Mouse (Mus musculus) layer of hippocampus, adult 11-12 months (tissue): Measurements from ENCODE around the gene Ctbp2.
A peak's percentile ranks its signal among the peaks of the same experiment; 100 is the strongest.
"Not testable (repeated sequence)": the region's sequence is repeated elsewhere in the genome, so short reads cannot be mapped to it uniquely, and the experiment has no call there.

Source experiments
- DNase-seq: peaks from one replicate; pipeline ENCODE4 v3.0.0; 2022; ENCODE audit warnings: low spot score

The Ctbp2 gene

DNA sequence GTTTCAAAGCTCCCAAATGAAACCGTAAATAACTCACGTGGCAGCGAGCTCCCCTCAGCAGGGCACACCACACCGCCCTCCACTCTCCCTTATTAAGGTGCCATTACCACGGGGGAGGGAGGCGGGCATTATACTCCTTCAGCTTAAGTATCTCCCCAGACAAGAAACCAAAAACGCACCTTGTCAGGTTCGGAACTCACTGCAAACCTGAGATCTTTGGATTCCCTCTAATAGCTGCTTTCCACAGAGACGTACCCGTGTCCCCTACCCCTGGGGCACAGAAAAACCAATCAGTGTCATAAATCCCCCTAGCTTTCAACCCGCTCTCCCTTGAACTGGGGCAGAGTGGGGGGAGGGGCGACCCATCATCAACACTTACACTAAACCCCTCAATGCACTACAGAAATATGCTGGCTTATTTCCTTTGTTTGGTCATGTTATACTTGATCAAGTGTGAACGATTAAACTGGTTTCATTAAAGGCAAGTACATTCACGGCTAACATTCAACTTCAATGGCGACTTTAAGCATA, 3.9 kb downstream of the Ctbp2 start:
- no peak for DNase-seq

GRCm38 (mm10) chr7:133117815-133118214, 6.3 kb downstream of the Ctbp2 start:
- DNase-seq: no peak

GRCm38 (mm10) chr7:133116542-133116941, 7.6 kb downstream of the Ctbp2 start:
- DNase-seq: no peak

DNA sequence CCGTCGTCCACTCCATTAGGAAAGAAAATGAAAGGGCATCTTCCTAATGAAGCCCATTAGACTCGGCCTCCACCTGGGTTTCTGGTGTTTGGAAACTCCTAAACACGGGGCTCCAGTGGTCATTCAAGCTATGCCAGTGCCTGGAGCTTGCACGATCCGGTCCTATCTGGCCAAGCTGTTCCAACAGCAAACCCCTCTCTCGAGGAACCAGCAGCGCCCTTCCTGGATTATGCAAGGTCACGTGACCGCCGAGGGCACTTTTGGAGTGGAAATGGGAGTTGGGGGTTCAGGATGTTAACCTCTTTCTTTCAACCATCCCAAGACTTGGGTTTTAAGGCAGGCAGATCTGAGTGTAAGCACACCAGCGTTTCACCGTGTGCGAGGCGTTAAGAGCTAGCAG, 8.3 kb downstream of the Ctbp2 start:
- no peak for DNase-seq

DNA sequence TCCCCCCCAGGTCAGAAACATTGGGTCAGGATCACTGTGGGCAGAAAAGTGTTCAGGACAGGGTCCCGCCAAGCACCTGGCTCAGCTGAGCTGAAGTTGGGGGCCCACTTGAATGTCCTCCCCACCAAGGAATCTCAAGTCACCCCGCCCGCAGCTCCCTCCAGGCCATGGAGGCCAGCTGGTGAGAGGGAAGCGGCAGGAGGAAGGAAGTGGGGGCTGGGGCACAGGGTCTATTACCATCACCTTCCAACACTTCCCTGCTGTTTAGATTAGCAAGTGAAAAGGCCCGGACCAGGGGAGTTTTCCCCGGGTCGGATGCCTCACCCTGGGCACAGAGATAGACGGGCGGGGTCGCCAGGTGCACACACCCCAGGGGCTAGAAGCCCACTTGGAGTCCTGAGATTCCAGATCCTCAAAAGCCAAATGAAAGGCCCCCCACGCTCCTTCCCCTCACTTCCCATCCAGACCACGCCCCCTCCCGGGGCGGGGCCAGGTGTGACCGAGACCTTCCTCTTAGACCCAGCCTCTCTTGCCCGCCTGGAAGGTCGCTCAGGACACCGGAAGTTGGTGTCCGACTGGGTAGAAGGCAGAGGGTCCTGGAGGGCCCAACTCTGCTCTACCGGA, 9.2 kb downstream of the Ctbp2 start:
- no peak for DNase-seq

- DNase-seq: no peak
These were observed 10.8 kb downstream of the Ctbp2 start for GRCm38 (mm10) chr7:133113185-133113895.

DNA sequence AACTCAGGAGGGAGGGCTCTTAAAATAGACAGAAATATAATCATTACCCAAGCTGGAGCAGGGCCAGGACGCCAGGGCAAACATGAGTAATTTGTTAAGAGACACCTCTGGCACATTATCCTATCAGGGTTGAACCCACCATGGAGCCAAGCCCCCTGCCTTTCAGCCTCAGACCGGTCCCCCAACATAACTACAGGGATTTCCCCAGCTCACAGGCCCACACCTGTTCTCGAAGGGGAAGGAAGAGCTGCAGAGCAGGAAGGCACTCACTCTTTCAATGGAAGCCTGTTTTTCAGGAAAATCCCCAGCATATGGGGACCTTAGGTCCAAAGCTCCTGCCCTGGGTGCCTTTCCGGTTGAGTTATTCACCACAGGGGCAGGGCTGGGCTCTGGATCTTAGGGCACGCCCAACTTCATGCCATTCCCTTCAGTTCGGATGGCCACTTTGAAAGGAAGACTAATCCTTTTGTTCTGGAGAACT, 11.8 kb downstream of the Ctbp2 start:
- no peak for DNase-seq

DNA sequence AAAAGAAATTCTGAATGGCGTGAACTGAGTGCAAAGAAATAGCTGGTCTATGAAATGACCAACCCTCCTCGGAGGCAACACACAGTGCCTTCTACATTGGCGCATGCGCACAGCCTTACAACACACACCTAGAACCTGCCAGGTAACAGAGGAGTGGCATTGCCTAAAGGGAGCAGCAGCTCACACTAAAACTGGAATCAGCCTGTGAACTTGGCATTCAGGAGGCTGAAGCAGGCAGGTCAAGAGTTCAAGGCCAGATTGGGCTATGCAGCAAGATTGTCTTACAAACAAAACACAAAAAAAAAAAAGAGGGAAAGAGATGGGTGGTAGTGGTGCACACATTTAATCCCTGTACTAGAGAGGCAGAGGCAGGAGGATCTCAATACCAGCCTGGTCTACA, 14.7 kb downstream of the Ctbp2 start:
- no peak for DNase-seq

- DNase-seq: peak; percentile 43
These were observed 15.5 kb downstream of the Ctbp2 start for GRCm38 (mm10) chr7:133108695-133109094.

- DNase-seq: no peak
These were observed 21.6 kb downstream of the Ctbp2 start for GRCm38 (mm10) chr7:133102578-133102977.

DNA sequence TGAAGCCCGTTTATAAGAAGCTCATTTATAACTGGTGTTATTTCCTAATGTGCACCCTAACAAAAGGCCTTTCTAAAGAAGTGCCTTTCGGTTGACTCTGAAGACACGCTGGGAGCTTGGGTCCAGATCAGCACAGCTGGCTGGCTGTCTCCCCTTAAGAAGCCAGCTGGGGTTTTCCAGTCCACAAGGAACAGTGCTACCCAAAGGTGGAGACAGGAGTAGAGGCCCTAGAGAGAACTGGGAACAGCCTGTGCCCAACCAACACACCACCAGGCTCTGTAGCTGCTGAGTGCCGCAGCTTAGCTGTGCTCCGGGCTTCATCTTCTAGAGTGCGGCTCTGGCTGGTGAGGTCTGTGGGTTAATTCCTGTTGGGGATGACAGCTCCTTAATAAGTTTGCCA, 23.1 kb downstream of the Ctbp2 start:
- DNase-seq: no peak

DNA sequence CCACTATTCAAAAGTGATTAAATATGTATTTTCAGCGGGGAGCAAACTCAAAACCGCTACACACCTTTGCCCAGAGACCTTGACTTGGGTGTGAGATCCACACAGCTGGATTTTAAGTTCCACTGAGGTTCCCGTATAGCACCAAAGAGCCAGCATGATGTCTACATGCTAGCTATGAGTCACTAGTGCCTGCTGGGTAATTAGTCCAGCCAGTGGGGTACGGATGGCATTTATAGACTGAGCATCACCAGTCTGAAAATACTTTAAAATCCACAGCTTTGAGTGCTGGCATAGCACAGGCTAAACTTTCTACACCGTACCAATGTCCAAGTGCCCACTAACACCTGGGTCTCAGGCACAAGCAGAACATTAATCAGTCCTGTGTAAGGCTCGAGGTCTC, 24.0 kb downstream of the Ctbp2 start:
- DNase-seq: no peak

- no peak for DNase-seq
These were observed 24.9 kb downstream of the Ctbp2 start for GRCm38 (mm10) chr7:133099266-133099665.

DNA sequence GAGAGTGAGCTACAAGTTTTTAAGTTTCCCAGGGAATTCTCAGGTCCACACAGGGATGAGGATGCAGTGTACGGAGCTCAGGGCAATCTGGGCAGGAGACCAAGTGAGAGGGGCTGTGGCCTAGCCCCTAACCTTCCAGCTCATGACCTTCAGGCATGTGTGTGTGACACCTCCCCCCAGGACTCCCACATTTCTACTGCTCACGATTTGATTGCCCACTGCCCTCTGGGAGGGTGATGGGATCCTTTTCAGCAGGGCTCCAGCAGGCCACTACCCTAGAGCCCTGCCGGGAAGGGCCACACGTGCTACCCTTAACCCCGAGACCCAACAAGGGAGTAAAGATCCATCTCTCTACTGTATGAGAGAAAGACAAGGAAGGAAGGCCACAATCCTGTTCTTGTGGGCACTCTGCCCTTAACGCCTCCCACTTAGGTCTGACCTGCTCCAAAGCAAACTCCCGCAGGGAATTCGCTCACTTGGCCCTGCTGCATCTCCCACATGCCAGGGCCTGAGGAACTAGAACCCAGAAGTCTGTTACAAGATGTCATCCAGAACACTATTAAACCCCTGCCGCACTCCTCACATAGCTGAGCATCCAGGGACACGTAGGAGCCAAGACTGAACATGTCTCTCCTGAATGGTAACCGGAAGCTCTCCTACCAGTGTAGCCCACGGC, 25.9 kb downstream of the Ctbp2 start:
- DNase-seq: no peak

GRCm38 (mm10) chr7:133095610-133096009, 28.5 kb downstream of the Ctbp2 start:
- DNase-seq: not testable (repeated sequence)

- DNase-seq: no peak
These were observed 29.3 kb downstream of the Ctbp2 start for GRCm38 (mm10) chr7:133094711-133095495.

DNA sequence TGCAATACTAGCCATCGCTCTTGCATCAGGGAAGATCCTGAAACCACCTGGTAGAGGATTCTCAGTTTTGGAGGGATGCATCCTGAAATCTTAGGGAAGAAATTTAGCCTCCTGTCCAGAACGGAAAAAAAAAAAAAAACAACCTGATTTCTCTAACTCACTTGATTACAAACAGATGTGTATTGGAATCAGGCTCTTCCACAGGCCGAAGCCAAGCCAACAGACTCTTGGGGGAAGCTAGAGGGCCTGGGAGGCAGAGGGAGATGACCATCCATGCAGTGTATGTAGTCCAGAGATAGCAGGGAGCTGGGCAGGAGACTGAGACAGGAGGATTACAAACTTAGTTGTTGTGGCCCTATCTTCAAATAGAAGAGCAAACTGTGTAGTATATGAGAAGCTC, 30.0 kb downstream of the Ctbp2 start:
- no peak for DNase-seq

- DNase-seq: no peak
These were observed 30.4 kb downstream of the Ctbp2 start for GRCm38 (mm10) chr7:133093731-133094130.

GRCm38 (mm10) chr7:133090641-133091040, 33.5 kb downstream of the Ctbp2 start:
- no peak for DNase-seq

DNA sequence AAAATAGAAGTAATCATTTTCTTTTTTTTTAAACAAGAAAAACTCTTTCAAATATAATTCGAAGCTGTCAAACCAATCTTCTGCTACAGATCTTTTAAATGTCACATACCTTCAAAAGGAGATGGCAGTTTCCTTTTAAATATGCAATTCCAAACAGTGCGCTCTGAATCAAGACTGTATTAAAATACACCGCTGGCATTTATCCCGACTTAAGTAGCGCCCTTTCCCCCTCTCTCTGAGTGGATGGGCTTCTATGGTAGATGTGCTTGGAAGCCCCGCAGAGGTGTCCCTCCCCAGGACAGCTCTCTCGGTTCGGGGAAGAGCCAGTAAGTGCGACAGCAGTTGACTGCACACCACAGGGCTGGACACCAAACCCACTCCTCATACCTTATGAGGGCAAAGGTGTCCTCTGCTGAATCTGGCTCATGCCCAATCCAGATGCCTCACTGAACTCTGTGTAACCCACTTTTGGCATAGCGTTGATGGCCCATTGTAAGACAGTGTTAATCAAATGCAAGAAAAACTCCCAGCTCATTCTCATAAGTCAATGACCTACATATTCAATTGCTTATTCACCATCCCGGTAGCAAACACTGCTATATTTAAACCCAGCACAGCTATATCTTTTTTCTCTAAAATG, 34.4 kb downstream of the Ctbp2 start:
- DNase-seq: no peak

GRCm38 (mm10) chr7:133088830-133089261, 35.3 kb downstream of the Ctbp2 start:
- DNase-seq: peak; percentile 66

GRCm38 (mm10) chr7:133088411-133088810, 35.7 kb downstream of the Ctbp2 start:
- DNase-seq: no peak
